Mouse (Mus musculus): Measurements from ENCODE around the gene Snupn. TPM values are rescaled to one million over a fixed set of nuclear protein-coding genes. Genes with fewer than 3 reads are reported as not detected.

Gene Snupn
- polyA plus RNA-seq, 1 experiment from 2014 or later, result 25.5 TPM

DNA sequence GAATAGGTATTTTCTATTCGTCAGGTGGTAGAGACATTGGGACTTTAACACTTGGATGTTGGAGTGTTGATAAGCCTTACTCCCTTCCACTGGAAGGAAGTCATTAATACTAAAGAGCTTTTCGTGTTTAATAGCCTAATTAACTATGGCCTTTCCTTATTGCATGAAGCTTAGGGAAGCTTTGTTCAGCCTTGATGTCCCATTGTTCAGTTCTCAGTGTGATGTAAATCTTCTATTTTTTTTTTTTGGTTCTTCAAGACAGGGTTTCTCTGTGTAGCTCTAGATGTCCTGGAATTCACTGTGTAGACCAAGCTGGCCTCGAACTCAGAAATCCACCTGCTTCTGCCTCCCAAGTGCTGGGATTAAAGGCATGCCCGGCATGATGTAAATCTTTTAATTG lies 62.2 kb downstream of the Snupn start:
- no peak overlapping the region for H3K4me2 ChIP-seq (ENCODE audit: low read depth, low read length)
- no peak overlapping the region for H3K4me3 ChIP-seq (ENCODE audit: low read depth, low read length)
- no peak overlapping the region for H3K9ac ChIP-seq (replicated peaks; ENCODE audit: low read depth, low read length)
- 85% methylated on average over 4 of the region's 4 CpGs for WGBS
- ATAC-seq (ENCODE audit: low read depth), result no peak
- no peaks in the 10 kb centered on the region for H3K4me1 ChIP-seq (ENCODE audit: control insufficient read depth, insufficient read depth, low read length)
- no peaks in the 10 kb centered on the region for H3K36me3 ChIP-seq (ENCODE audit: control insufficient read depth, insufficient read depth, low read length)
- H3K27me3 ChIP-seq (ENCODE audit: control insufficient read depth, insufficient read depth, low read length), result no peaks in the 10 kb centered on the region
- H3K27ac ChIP-seq (ENCODE audit: low read depth, low read length), result no peak overlapping the region
- no peaks in the 10 kb centered on the region for H3K9me3 ChIP-seq (ENCODE audit: control insufficient read depth, low read length)

DNA sequence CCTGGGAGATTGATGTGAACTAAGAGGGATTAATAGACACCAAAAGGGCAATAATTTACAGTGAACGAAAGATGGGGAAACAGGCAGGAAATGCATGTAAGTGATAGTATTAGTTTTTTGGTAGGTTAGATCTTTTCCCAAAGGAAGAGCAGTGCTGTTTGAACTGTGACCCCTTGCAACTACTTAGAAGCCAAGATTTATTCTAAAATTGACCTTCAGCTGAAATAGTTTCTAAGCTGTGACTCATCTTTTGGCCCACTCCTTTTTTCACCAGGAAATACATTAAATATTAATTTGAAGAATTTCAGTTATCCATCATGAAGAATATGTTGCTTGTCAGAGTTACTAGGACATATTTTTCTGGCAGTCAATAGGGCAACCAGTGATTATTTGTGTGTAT lies 63.1 kb downstream of the Snupn start:
- no peak for ATAC-seq (ENCODE audit: low read depth)
- no peak overlapping the region for H3K27ac ChIP-seq (ENCODE audit: low read depth, low read length)
- H3K27me3 ChIP-seq (ENCODE audit: control insufficient read depth, insufficient read depth, low read length), result no peaks in the 10 kb centered on the region
- no peaks in the 10 kb centered on the region for H3K9me3 ChIP-seq (ENCODE audit: control insufficient read depth, low read length)
- 85% methylated on average over 1 of the region's 1 CpGs for WGBS
- no peak overlapping the region for H3K9ac ChIP-seq (replicated peaks; ENCODE audit: low read depth, low read length)
- H3K4me2 ChIP-seq (ENCODE audit: low read depth, low read length), result no peak overlapping the region
- no peaks in the 10 kb centered on the region for H3K4me1 ChIP-seq (ENCODE audit: control insufficient read depth, insufficient read depth, low read length)
- H3K4me3 ChIP-seq (ENCODE audit: low read depth, low read length), result no peak overlapping the region
- H3K36me3 ChIP-seq (ENCODE audit: control insufficient read depth, insufficient read depth, low read length), result no peaks in the 10 kb centered on the region

DNA sequence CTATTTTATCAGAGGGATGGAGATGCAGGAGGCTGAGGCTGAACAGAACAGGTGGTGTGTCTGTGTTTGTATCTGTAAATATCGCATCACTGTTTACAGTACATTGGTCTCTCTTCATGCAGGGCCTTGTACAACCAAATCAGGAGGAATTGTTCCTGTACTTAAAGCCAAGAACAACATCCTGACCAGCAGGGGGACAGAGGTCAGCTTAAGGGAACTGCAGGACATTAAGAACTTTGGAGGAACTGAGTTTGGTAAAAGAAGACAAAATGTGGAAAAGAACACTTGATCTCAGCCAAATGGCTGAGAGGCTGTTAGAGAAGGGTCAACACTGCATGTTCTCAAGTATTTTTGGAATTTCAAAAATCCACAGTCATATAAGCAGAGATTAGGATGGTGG lies 64.1 kb downstream of the Snupn start:
- no peaks in the 10 kb centered on the region for H3K27me3 ChIP-seq (ENCODE audit: control insufficient read depth, insufficient read depth, low read length)
- H3K9me3 ChIP-seq (ENCODE audit: control insufficient read depth, low read length), result no peaks in the 10 kb centered on the region
- H3K4me1 ChIP-seq (ENCODE audit: control insufficient read depth, insufficient read depth, low read length), result no peaks in the 10 kb centered on the region
- no peak overlapping the region for H3K4me3 ChIP-seq (ENCODE audit: low read depth, low read length)
- H3K9ac ChIP-seq (replicated peaks; ENCODE audit: low read depth, low read length), result no peak overlapping the region
- ATAC-seq (ENCODE audit: low read depth), result no peak
- no peak overlapping the region for H3K4me2 ChIP-seq (ENCODE audit: low read depth, low read length)
- H3K36me3 ChIP-seq (ENCODE audit: control insufficient read depth, insufficient read depth, low read length), result peaks cover 1% of the 10 kb centered on the region
- 91% methylated on average over 1 of the region's 1 CpGs for WGBS
- no peak overlapping the region for H3K27ac ChIP-seq (ENCODE audit: low read depth, low read length)

DNA sequence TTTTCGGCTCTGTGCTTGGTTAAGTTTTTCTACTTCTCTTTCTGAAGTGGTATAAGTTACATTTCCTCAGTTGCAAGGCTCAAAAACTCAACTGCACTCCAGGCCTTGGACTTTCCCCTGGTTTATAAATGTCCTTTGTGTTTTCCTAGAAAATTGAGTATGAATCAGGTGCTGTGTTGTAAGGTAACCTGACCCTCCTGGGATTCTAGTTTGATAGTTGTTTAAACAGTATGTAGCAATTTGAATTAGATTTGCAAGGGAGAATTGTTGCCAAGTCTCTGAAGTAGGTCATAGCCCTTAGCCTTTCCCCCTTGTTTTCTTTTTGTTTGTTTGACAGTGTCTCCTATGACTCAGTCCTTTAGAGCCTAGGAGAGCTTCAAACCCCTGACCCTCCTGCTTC lies 67.0 kb downstream of the Snupn start:
- 98% methylated on average over 1 of the region's 1 CpGs for WGBS
- no peak overlapping the region for H3K4me3 ChIP-seq (ENCODE audit: low read depth, low read length)
- no peak overlapping the region for H3K27ac ChIP-seq (ENCODE audit: low read depth, low read length)
- ATAC-seq (ENCODE audit: low read depth), result no peak
- H3K4me2 ChIP-seq (ENCODE audit: low read depth, low read length), result no peak overlapping the region
- H3K9me3 ChIP-seq (ENCODE audit: control insufficient read depth, low read length), result no peaks in the 10 kb centered on the region
- no peaks in the 10 kb centered on the region for H3K4me1 ChIP-seq (ENCODE audit: control insufficient read depth, insufficient read depth, low read length)
- H3K36me3 ChIP-seq (ENCODE audit: control insufficient read depth, insufficient read depth, low read length), result peaks cover 20% of the 10 kb centered on the region
- no peaks in the 10 kb centered on the region for H3K27me3 ChIP-seq (ENCODE audit: control insufficient read depth, insufficient read depth, low read length)
- H3K9ac ChIP-seq (replicated peaks; ENCODE audit: low read depth, low read length), result no peak overlapping the region

DNA sequence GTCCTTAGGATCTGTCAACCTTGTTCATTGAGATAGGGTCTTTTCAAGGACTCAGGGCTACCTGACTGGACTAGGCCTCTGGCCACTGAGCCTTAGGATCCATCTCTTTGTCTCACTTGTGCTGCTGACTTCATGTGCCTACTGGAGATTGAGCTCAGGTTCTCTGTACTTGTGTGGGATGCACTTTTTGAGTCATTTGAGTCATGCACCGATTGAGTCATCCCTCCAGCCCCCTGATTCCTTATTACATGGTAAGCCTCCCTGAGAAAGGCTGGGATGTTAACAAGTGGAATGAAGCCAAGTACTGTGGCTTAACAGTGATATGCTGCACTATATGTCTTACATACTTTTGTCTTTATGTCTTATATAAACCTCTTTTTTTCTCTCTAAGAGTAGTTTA lies 81.1 kb downstream of the Snupn start:
- WGBS, result 100% methylated on average over 1 of the region's 1 CpGs
- no peak overlapping the region for H3K4me2 ChIP-seq (ENCODE audit: low read depth, low read length)
- H3K27me3 ChIP-seq (ENCODE audit: control insufficient read depth, insufficient read depth, low read length), result no peaks in the 10 kb centered on the region
- no peak overlapping the region for H3K27ac ChIP-seq (ENCODE audit: low read depth, low read length)
- peaks cover 11% of the 10 kb centered on the region; the same call in 1 of the 2 replicates for H3K36me3 ChIP-seq (ENCODE audit: control insufficient read depth, insufficient read depth, low read length)
- no peak overlapping the region for H3K9ac ChIP-seq (replicated peaks; ENCODE audit: low read depth, low read length)
- H3K9me3 ChIP-seq (ENCODE audit: control insufficient read depth, low read length), result no peaks in the 10 kb centered on the region
- no peak overlapping the region for H3K4me3 ChIP-seq (ENCODE audit: low read depth, low read length)
- no peak for ATAC-seq (ENCODE audit: low read depth)
- H3K4me1 ChIP-seq (ENCODE audit: control insufficient read depth, insufficient read depth, low read length), result no peaks in the 10 kb centered on the region

Other genes with a start within 250 kb of the Snupn start
- gene Lingo1, start 154.4 kb upstream of the Snupn start, polyA plus RNA-seq (2014; fragmentation: Nextera tagmentation; extraction: Ambion mirVana), result 50.4 and 56.7 TPM in 2 replicates
- gene Odf3l1, start 86.2 kb upstream of the Snupn start, polyA plus RNA-seq (2014; fragmentation: Nextera tagmentation; extraction: Ambion mirVana), result 0.32 TPM in 1 of 2 replicates, not detected in the other
- gene Cspg4, start 85.8 kb upstream of the Snupn start, polyA plus RNA-seq (2014; fragmentation: Nextera tagmentation; extraction: Ambion mirVana), result 6.1 and 6.7 TPM in 2 replicates
- gene Snx33, start 22.5 kb upstream of the Snupn start, polyA plus RNA-seq (2014; fragmentation: Nextera tagmentation; extraction: Ambion mirVana), result 1.3 and 2.1 TPM in 2 replicates
- gene Imp3, start 13.4 kb upstream of the Snupn start, polyA plus RNA-seq (2014; fragmentation: Nextera tagmentation; extraction: Ambion mirVana), result 71.3 and 74.1 TPM in 2 replicates
- 31.3 and 36.5 TPM in 2 replicates for gene Ptpn9, start 44.0 kb downstream of the Snupn start, polyA plus RNA-seq (2014; fragmentation: Nextera tagmentation; extraction: Ambion mirVana)
- 26.8 and 35.2 TPM in 2 replicates for gene Sin3a, start 121.2 kb downstream of the Snupn start, polyA plus RNA-seq (2014; fragmentation: Nextera tagmentation; extraction: Ambion mirVana)
- 43.2 and 49.9 TPM in 2 replicates for gene Man2c1, start 179.8 kb downstream of the Snupn start, polyA plus RNA-seq (2014; fragmentation: Nextera tagmentation; extraction: Ambion mirVana)
- gene Neil1, start 197.4 kb downstream of the Snupn start, polyA plus RNA-seq (2014; fragmentation: Nextera tagmentation; extraction: Ambion mirVana), result 6.6 and 7.7 TPM in 2 replicates
- gene Commd4, start 207.5 kb downstream of the Snupn start, polyA plus RNA-seq (2014; fragmentation: Nextera tagmentation; extraction: Ambion mirVana), result 138 and 161 TPM in 2 replicates